Mouse (Mus musculus) stomach, embryonic 16.5 days (tissue): ENCODE measurements around the gene Fabp3. TPM values are rescaled to one million over a fixed set of nuclear protein-coding genes. Genes with fewer than 3 reads are reported as not detected.

Experiments
- ATAC-seq: fragments of 200-750 bp; cut with Nextera tagmentation; 2 replicates; pipeline ENCODE4 v1.8.0; 2017; ENCODE audit warnings: moderate number of reproducible peaks, moderate TSS enrichment; ENCODE audit not compliant: insufficient read depth, low FRiP score
- H3K27ac ChIP-seq: fragments of 300-500 bp; sonication (generic); 2 replicates; pipeline ENCODE4 v1.5.1; 2014; ENCODE audit warnings: low read length
- H3K27me3 ChIP-seq: fragments of 300-500 bp; sonication (generic); 2 replicates; pipeline ENCODE4 v1.6.1; 2014; ENCODE audit warnings: low read length, control low read depth, mixed read lengths; ENCODE audit not compliant: control insufficient read depth, insufficient read depth
- H3K36me3 ChIP-seq: fragments of 300-500 bp; sonication (generic); 2 replicates; pipeline ENCODE4 v1.6.1; 2014; ENCODE audit warnings: low read length; ENCODE audit not compliant: control insufficient read depth, insufficient read depth
- H3K4me1 ChIP-seq: fragments of 300-500 bp; sonication (generic); 2 replicates; pipeline ENCODE4 v1.6.1; 2014; ENCODE audit warnings: low read length, control low read depth, mixed read lengths; ENCODE audit not compliant: control insufficient read depth, insufficient read depth
- H3K4me2 ChIP-seq: fragments of 300-500 bp; sonication (generic); 2 replicates; pipeline ENCODE4 v1.6.1; 2014; ENCODE audit warnings: low read depth, low read length, mixed read lengths
- H3K4me3 ChIP-seq: fragments of 300-500 bp; sonication (generic); replicated peaks from 2 replicates; pipeline ENCODE4 v1.5.1; 2014; ENCODE audit warnings: mild to moderate bottlenecking, low read length
- H3K9ac ChIP-seq: fragments of 300-500 bp; sonication (generic); 2 replicates; pipeline ENCODE4 v1.6.1; 2014; ENCODE audit warnings: low read length
- H3K9me3 ChIP-seq: fragments of 300-500 bp; sonication (generic); replicated peaks from 2 replicates; pipeline ENCODE4 v1.6.1; 2016; ENCODE audit warnings: low read length, control low read depth; ENCODE audit not compliant: control insufficient read depth
- WGBS: fragments of 180-500 bp; shearing (Covaris S2); extraction: QIAGEN DNeasy Blood & Tissue Kit; methylation state at CpG from one replicate; pipeline ENCODE4 v1.1.7; 2014; 5-methylcytosine and 5-hydroxymethylcytosine counted together
- polyA plus RNA-seq: library from polyadenylated mRNA; unstranded; fragments of >200 nt; fragmentation: Nextera tagmentation; extraction: Ambion mirVana; gene quantifications from 2 replicates; pipeline ENCODE4 v1.2.1, GENCODE M21; 2015

Gene Fabp3
- polyA plus RNA-seq, 1 experiment from 2014 or later: 32.4 TPM

- no peak for ATAC-seq
- no peak overlapping the region for H3K27ac ChIP-seq
- WGBS: 81% methylated on average over 6 of the region's 6 CpGs
- no peak overlapping the region for H3K9ac ChIP-seq
- H3K9me3 ChIP-seq: no peaks in the 10 kb centered on the region
- peaks cover 14% of the 10 kb centered on the region for H3K4me1 ChIP-seq
- H3K4me2 ChIP-seq: no peak overlapping the region
- peaks cover 9% of the 10 kb centered on the region; the same call in 1 of the 2 replicates for H3K27me3 ChIP-seq
- H3K4me3 ChIP-seq: no peak overlapping the region
- H3K36me3 ChIP-seq: no peaks in the 10 kb centered on the region
Measured at GRCm38 (mm10) chr4:130270611-130271347, 37.6 kb upstream of the Fabp3 start.

GRCm38 (mm10) chr4:130273698-130274345 lies 34.6 kb upstream of the Fabp3 start:
- Histone ChIP-seq H3K4me2 (peak overlapping the region; percentile 91), H3K4me1 (peaks cover 7% of the 10 kb centered on the region), H3K36me3 (no peaks in the 10 kb centered on the region), H3K4me3 (peak overlapping the region; percentile 71), H3K9ac (peak overlapping the region; percentile 81), H3K27me3 (peaks cover 10% of the 10 kb centered on the region; the same call in 1 of the 2 replicates), H3K27ac (peak overlapping the region; percentile 12), H3K9me3 (no peaks in the 10 kb centered on the region)
- peak; percentile 34; the same call in 1 of the 2 replicates for ATAC-seq
- WGBS: 16% methylated on average over 12 of the region's 12 CpGs

GRCm38 (mm10) chr4:130274346-130275015 lies 33.9 kb upstream of the Fabp3 start:
- Histone ChIP-seq H3K9ac (peak overlapping the region; percentile 81), H3K4me3 (peak overlapping the region; percentile 71), H3K9me3 (no peaks in the 10 kb centered on the region), H3K4me1 (peaks cover 7% of the 10 kb centered on the region), H3K36me3 (no peaks in the 10 kb centered on the region), H3K27me3 (peaks cover 10% of the 10 kb centered on the region; the same call in 1 of the 2 replicates), H3K4me2 (peak overlapping the region; percentile 91), H3K27ac (no peak overlapping the region; the same call in 1 of the 2 replicates)
- WGBS: under 1% methylated on average over 29 of the region's 29 CpGs
- peak; percentile 43 for ATAC-seq

DNA sequence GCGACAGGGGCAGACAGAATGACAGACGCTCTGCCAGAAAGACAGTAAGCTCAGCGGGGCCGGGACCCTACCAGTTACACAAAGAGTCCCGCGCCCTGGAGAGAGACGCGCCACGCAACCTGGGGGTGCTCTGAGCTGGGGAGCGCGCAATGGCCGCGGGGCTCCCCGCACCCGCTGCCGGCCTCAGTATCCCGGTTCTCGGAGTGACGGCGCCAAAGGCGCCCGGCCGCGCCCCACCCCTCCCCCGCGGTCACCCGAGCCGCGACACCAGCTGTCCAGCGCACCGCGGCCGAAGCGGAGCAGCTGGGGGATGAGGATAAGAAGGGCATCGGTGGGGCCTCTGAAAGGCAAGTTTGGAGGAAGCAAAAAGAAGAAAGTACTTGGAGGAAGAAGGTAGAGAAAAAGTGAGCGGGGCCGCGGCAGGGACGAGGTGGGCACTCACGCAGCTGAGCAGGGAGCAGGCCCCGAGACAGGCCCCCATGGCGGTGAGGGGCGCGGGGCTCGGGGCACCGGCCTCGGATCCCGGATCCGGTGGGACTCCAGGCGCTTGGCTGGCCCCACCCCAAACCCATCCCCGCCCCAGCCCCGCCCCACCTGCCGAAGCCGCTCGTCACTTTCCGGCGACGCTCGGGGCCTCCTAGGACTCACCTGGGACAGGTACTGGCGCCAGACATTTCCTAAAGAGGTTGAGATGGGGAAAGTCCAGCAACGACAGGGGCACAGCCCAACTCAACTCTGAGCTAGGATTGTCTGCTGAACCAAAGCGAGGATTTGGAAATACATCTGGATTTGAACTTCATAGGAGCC lies 33.2 kb upstream of the Fabp3 start:
- WGBS: 2% methylated on average over 62 of the region's 62 CpGs

DNA sequence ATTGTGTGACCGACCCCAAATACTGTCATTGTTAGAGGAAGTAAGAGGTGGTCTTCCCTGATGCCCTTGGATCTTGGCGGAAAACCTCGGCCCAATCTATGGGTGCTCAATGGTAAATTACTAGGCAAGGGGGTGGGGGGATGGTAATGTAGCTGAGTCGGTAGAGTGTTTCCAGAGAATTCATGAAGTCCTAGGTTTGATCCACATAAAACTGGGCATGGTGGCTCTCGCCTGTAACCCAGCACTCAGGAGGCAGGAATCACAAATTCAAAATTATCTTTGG lies 32.6 kb upstream of the Fabp3 start:
- Histone ChIP-seq H3K27ac (no peak overlapping the region), H3K27me3 (peaks cover 10% of the 10 kb centered on the region; the same call in 1 of the 2 replicates), H3K4me1 (peaks cover 7% of the 10 kb centered on the region), H3K9ac (no peak overlapping the region), H3K4me3 (peak overlapping the region; percentile 71), H3K9me3 (no peaks in the 10 kb centered on the region), H3K4me2 (peak overlapping the region; percentile 91), H3K36me3 (no peaks in the 10 kb centered on the region)
- no peak for ATAC-seq
- 47% methylated on average over 5 of the region's 5 CpGs for WGBS

More for the DNA sequence above, 33.2 kb upstream of the Fabp3 start:
- Histone ChIP-seq H3K4me1 (peaks cover 7% of the 10 kb centered on the region), H3K27me3 (peaks cover 10% of the 10 kb centered on the region; the same call in 1 of the 2 replicates), H3K9ac (peak overlapping the region; percentile 81), H3K4me3 (peak overlapping the region; percentile 71), H3K4me2 (peak overlapping the region; percentile 91), H3K27ac (no peak overlapping the region), H3K36me3 (no peaks in the 10 kb centered on the region), H3K9me3 (no peaks in the 10 kb centered on the region)
- ATAC-seq: peak; percentile 81

- Histone ChIP-seq H3K27me3 (peaks cover 10% of the 10 kb centered on the region; the same call in 1 of the 2 replicates), H3K27ac (no peak overlapping the region), H3K4me3 (no peak overlapping the region), H3K36me3 (no peaks in the 10 kb centered on the region), H3K9ac (no peak overlapping the region; the same call in 1 of the 2 replicates), H3K9me3 (no peaks in the 10 kb centered on the region), H3K4me1 (peaks cover 7% of the 10 kb centered on the region), H3K4me2 (no peak overlapping the region)
- ATAC-seq: no peak
- WGBS: 60% methylated on average over 7 of the region's 7 CpGs
Measured at GRCm38 (mm10) chr4:130276573-130277176, 31.7 kb upstream of the Fabp3 start.

DNA sequence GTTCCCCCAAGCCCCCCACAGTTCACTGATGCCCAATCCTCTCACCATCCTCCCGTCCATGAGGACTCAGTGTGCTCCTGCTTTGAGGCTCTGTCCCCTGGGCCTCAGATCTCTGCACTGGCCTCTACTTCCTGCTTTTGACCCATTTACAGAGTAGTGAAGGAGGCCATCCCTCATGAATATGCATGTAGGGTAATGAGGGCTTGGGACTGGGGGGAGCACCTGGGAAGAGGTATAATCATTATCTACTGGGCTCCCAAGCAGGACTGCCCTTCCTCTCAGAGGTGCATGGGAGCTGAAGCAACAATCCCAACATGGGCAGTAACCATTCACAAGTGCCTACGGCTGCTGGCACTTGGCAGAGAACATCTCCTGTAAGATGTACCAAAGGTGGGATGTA lies 29.3 kb upstream of the Fabp3 start, which contains the start of gene Serinc2:
Gene Serinc2, minus strand, starts transcription at position 101 of the 400 bp plus-strand sequence.
- Histone ChIP-seq H3K27ac (no peak within 1 kb of the TSS), H3K9me3 (no peaks in the 10 kb centered on the region), H3K4me2 (no peak within 1 kb of the TSS), H3K27me3 (peaks cover 10% of the 10 kb centered on the region; the same call in 1 of the 2 replicates), H3K4me3 (no peak within 1 kb of the TSS), H3K36me3 (no peaks in the 10 kb centered on the region), H3K9ac (no peak within 1 kb of the TSS), H3K4me1 (peaks cover under 1% of the 10 kb centered on the region; the same call in 1 of the 2 replicates)
- WGBS: 63% methylated on average over 2 of the region's 2 CpGs
- no peak for ATAC-seq

GRCm38 (mm10) chr4:130282856-130283255 lies 25.5 kb upstream of the Fabp3 start:
- 74% methylated on average over 5 of the region's 5 CpGs for WGBS
- Histone ChIP-seq H3K27ac (no peak overlapping the region), H3K9ac (no peak overlapping the region), H3K4me1 (no peaks in the 10 kb centered on the region), H3K27me3 (no peaks in the 10 kb centered on the region; the same call in 1 of the 2 replicates), H3K4me3 (no peak overlapping the region), H3K9me3 (no peaks in the 10 kb centered on the region), H3K36me3 (no peaks in the 10 kb centered on the region), H3K4me2 (no peak overlapping the region)
- ATAC-seq: no peak
